Mouse (Mus musculus) brain, adult 10 weeks (tissue): ENCODE results near the gene C1qtnf6. TPM values are rescaled to one million over a fixed set of nuclear protein-coding genes. Genes with fewer than 3 reads are reported as not detected.

ENCODE experiments used
- polyA plus RNA-seq: library from polyadenylated mRNA; stranded (reverse); fragments of 350-450 nt; fragmentation: Illumina TruSeq; extraction: RNeasy Lipid Tissue Mini Kit (QIAGEN cat#74804); gene quantifications from one replicate; pipeline ENCODE4 v1.2.3, GENCODE M21; 2015; ENCODE audit warnings: low read depth, low replicate concordance

C1qtnf6 gene
- polyA plus RNA-seq = 2.5 TPM

GRCm38 (mm10) chr15:78530671-78531450 is at the start of gene C1qtnf6:
Gene C1qtnf6, minus strand, starts transcription at chr15:78531416.

GRCm38 (mm10) chr15:78572658-78573397 is 41.6 kb upstream of the C1qtnf6 start, which contains the start of gene Rac2:
Gene Rac2, minus strand, starts transcription at chr15:78572783.

GRCm38 (mm10) chr15:78544561-78545001 is 13.4 kb upstream of the C1qtnf6 start, which contains the start of gene Sstr3:
Gene Sstr3, minus strand, starts transcription at chr15:78544685.

GRCm38 (mm10) chr15:78494968-78495406 is 36.2 kb downstream of the C1qtnf6 start, which contains the start of gene Il2rb:
Gene Il2rb, minus strand, starts transcription at chr15:78495271.

Other genes with a start within 250 kb of the C1qtnf6 start
- gene Csf2rb2, start 225.7 kb downstream of the C1qtnf6 start, polyA plus RNA-seq = 0.45 TPM
- 1.6 TPM for gene Csf2rb, start 205.7 kb downstream of the C1qtnf6 start, polyA plus RNA-seq
- not detected for gene Tex33, start 135.5 kb downstream of the C1qtnf6 start, polyA plus RNA-seq
- gene Tst, start 125.5 kb downstream of the C1qtnf6 start, polyA plus RNA-seq = 61.4 TPM
- gene Mpst, start 125.0 kb downstream of the C1qtnf6 start, polyA plus RNA-seq = 54.0 TPM
- 323 TPM for gene Kctd17, start 102.9 kb downstream of the C1qtnf6 start, polyA plus RNA-seq
- 1.2 TPM for gene Tmprss6, start 62.8 kb downstream of the C1qtnf6 start, polyA plus RNA-seq
- 0.19 TPM for gene Il2rb, start 36.1 kb downstream of the C1qtnf6 start, polyA plus RNA-seq
- gene Sstr3, start 13.3 kb upstream of the C1qtnf6 start, polyA plus RNA-seq = 14.2 TPM
- gene Rac2, start 41.4 kb upstream of the C1qtnf6 start, polyA plus RNA-seq = 2.7 TPM
- 13.0 TPM for gene Cyth4, start 65.6 kb upstream of the C1qtnf6 start, polyA plus RNA-seq
- 49.3 TPM for gene Elfn2, start 187.4 kb upstream of the C1qtnf6 start, polyA plus RNA-seq
- 3.7 TPM for gene Mfng, start 242.1 kb upstream of the C1qtnf6 start, polyA plus RNA-seq